Mouse (Mus musculus): ENCODE results near the gene Odf3b.

GRCm38 (mm10) chr15:89374340-89374739 lies 4.7 kb downstream of the Odf3b start:
- TF ChIP-seq HCFC1 (IDR thresholded peaks at IDR 0.05; ENCODE audit: borderline replicate concordance, insufficient read depth, low read length) (no peak), MAFK (IDR thresholded peaks at IDR 0.05; ENCODE audit: insufficient read depth, low read depth, low read length) (no peak), ZNF384 (IDR thresholded peaks at IDR 0.05; ENCODE audit: low read depth, low read length) (no peak)
